Mouse (Mus musculus): Measurements from ENCODE around the gene Ston2. TPM values are rescaled to one million over a fixed set of nuclear protein-coding genes. Genes with fewer than 3 reads are reported as not detected.
A peak's percentile ranks its signal among the peaks of the same experiment; 100 is the strongest.
"Not testable (repeated sequence)": the region's sequence is repeated elsewhere in the genome, so short reads cannot be mapped to it uniquely, and the experiment has no call there.

The Ston2 gene
- polyA plus RNA-seq, 1 experiment from 2014 or later = 6.8 TPM

DNA sequence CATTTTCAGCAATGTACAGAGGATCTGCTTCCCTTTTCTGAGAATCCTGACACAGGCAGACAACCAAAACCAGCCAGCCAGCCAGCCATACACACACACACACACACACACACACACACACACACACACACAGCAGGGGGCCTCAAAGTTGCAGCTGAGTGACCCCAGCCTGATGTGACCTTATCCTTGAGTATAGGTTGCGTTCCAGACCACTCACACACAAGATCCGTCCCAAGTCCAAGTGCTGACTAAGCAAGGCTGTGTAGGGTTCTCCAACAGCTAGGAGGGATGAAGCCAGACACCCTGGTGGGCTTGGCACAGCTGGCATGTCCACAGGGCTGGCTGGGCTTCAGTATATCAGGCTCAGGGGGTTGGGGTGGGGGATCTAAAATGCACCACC is 23.7 kb downstream of the Ston2 start:
- no peaks in the 10 kb centered on the region for H3K36me3 ChIP-seq
- no peaks in the 10 kb centered on the region for H3K9me3 ChIP-seq (replicated peaks)
- peaks cover 27% of the 10 kb centered on the region for H3K4me1 ChIP-seq
- no peak overlapping the region for H3K27ac ChIP-seq (replicated peaks)
- no peaks in the 10 kb centered on the region for H3K27me3 ChIP-seq (replicated peaks)
- ATAC-seq (ENCODE audit: low FRiP score) = no peak
- H3K4me2 ChIP-seq = no peak overlapping the region
- 44% methylated on average over 2 of the region's 2 CpGs for WGBS
- no peak overlapping the region for H3K4me3 ChIP-seq (replicated peaks)
- no peak overlapping the region for H3K9ac ChIP-seq (replicated peaks)

DNA sequence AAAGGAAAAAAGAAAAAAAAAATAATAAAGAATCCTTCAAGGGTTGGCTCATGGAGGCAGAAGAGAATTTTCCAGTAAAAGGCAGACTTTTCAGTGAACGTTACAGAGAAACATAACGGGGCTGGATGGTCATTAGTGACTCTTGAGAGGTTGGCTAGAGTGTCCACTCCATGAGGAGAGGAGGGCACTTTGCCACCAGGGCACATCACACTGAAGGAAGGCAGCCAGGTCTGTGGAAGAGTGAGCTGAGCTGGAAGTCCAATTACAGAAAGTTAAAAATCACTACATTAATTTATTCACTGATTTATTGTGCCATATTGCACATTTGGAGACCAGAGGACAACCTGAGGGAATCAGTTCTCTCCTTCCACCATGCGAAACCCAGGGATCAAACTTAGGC is 28.4 kb downstream of the Ston2 start:
- Histone ChIP-seq H3K27me3 (replicated peaks) (no peaks in the 10 kb centered on the region), H3K27ac (replicated peaks) (no peak overlapping the region), H3K9ac (replicated peaks) (no peak overlapping the region), H3K4me3 (replicated peaks) (no peak overlapping the region), H3K9me3 (replicated peaks) (no peaks in the 10 kb centered on the region), H3K4me2 (no peak overlapping the region), H3K36me3 (no peaks in the 10 kb centered on the region), H3K4me1 (peaks cover 10% of the 10 kb centered on the region)
- 87% methylated on average over 3 of the region's 3 CpGs for WGBS
- no peak for ATAC-seq (ENCODE audit: low FRiP score)

DNA sequence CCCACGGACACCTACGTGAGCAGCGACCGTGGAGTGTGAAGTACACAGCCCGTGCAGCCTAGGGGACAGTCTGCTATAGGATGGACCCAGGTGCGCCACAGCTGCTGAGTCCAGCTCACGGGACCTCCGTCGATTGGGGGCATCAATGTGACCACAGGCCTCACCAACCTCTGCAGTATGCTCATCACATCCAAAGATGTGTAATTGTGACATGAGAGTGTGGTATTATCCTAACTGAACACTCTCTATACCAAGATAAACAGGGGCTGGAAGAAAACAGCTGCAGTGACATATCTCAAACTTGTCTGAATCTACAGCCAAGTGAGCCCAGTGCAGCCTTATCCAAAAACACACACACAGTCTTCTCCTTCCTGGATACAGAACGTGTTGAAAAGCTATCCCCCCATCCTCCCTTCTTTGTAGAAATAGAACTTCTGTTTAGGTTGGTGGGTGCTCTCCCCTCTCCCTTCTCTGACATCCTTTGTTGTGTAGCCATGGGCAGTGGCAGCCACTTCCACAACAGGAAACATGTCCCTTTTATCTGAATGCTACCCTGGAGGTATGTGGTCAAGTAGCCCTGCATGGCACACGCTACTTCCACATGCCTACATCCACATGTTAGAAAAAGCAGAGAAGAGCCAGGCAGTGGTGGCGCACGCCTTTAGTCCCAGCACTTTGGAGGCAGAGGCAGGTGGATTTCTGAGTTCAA is 30.2 kb downstream of the Ston2 start:
- Histone ChIP-seq H3K4me1 (no peaks in the 10 kb centered on the region), H3K4me2 (no peak overlapping the region), H3K4me3 (replicated peaks) (no peak overlapping the region), H3K36me3 (no peaks in the 10 kb centered on the region), H3K9me3 (replicated peaks) (no peaks in the 10 kb centered on the region), H3K27ac (replicated peaks) (no peak overlapping the region), H3K9ac (replicated peaks) (no peak overlapping the region), H3K27me3 (replicated peaks) (no peaks in the 10 kb centered on the region)
- 82% methylated on average over 13 of the region's 13 CpGs for WGBS
- no peak for ATAC-seq (ENCODE audit: low FRiP score)

DNA sequence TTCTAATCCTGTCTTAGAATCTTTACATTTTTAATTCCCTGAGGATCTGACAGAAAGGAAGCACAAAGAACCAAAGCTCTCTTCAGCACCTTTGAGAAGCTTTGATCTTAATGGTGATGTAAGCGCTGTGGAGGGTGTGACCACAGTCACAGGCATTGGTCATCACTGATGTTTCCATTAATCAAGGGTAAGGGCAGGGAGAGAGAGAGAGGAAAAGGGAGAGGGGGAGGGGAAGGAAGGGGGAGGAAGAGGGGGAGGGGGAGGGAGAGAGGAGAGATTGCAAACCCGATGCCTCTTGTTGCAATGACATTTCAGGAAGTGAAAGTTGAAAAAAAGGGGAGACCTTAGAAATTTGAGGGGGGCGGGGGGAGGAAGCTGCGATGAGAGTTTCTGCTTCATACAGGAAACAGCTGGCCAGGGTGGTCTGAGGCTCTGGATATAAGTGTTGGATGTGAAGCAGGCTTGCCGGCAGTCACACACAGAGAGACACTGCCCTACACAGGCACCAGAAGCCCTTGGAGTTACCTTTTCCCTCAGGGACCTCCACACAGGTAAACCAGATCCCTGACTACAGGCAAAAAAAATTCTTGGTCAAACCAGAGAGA is 31.5 kb downstream of the Ston2 start:
- Histone ChIP-seq H3K4me3 (replicated peaks) (no peak overlapping the region), H3K9ac (replicated peaks) (no peak overlapping the region), H3K36me3 (no peaks in the 10 kb centered on the region), H3K27me3 (replicated peaks) (no peaks in the 10 kb centered on the region), H3K4me1 (no peaks in the 10 kb centered on the region), H3K9me3 (replicated peaks) (no peaks in the 10 kb centered on the region), H3K27ac (replicated peaks) (no peak overlapping the region), H3K4me2 (no peak overlapping the region)
- no peak for ATAC-seq (ENCODE audit: low FRiP score)
- WGBS = 60% methylated on average over 5 of the region's 5 CpGs

DNA sequence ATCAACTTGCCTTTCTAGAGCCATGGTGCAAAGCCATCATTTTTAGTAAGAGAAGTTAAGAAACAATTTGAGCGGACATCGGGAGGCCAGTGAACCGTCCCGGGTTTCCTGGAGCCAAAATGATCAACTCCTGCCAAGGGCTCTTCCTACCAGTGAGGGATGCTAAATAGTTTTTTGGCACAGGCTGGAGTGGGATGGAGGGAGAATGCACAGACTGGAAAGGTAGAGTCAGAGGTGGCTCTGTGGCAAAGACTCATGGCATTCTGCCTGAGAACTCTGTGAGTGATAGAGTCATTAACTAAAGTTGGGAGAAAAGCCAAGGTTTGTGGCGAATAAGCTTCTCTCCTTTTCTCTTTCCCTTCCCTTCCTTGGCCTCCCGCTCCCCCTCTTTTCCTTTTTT is 33.6 kb downstream of the Ston2 start:
- no peak overlapping the region for H3K4me3 ChIP-seq (replicated peaks)
- H3K4me2 ChIP-seq = no peak overlapping the region
- no peak overlapping the region for H3K9ac ChIP-seq (replicated peaks)
- WGBS = 75% methylated on average over 6 of the region's 6 CpGs
- H3K27me3 ChIP-seq (replicated peaks) = no peaks in the 10 kb centered on the region
- no peaks in the 10 kb centered on the region for H3K9me3 ChIP-seq (replicated peaks)
- ATAC-seq (ENCODE audit: low FRiP score) = peak; percentile 61; the same call in 1 of the 2 replicates
- no peaks in the 10 kb centered on the region for H3K36me3 ChIP-seq
- no peak overlapping the region for H3K27ac ChIP-seq (replicated peaks)
- peaks cover 7% of the 10 kb centered on the region for H3K4me1 ChIP-seq

DNA sequence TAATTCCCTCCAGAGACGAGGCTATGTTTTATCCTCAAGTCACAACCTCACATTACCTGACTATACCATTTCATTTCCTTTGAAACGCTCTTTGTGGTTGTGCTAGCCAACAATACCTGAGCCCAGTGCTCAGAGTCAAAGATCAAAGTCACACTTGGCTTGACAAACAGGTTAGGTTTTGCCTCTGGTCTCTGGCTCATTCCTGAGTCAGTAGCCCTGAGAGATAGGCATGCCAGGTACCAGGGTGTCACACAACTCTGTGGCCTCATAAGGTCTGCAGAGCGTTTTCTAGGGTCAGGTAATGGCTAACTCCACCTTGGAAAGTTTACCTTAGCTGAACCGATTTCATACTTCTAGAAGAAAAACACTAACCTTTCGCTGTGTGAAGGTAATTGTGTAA is 35.5 kb downstream of the Ston2 start:
- H3K4me2 ChIP-seq = no peak overlapping the region
- no peaks in the 10 kb centered on the region for H3K9me3 ChIP-seq (replicated peaks)
- no peak overlapping the region for H3K4me3 ChIP-seq (replicated peaks)
- no peaks in the 10 kb centered on the region for H3K27me3 ChIP-seq (replicated peaks)
- no peaks in the 10 kb centered on the region for H3K36me3 ChIP-seq
- H3K9ac ChIP-seq (replicated peaks) = no peak overlapping the region
- no peak overlapping the region for H3K27ac ChIP-seq (replicated peaks)
- H3K4me1 ChIP-seq = peaks cover 26% of the 10 kb centered on the region
- no peak for ATAC-seq (ENCODE audit: low FRiP score)
- WGBS = 91% methylated on average over 5 of the region's 5 CpGs

DNA sequence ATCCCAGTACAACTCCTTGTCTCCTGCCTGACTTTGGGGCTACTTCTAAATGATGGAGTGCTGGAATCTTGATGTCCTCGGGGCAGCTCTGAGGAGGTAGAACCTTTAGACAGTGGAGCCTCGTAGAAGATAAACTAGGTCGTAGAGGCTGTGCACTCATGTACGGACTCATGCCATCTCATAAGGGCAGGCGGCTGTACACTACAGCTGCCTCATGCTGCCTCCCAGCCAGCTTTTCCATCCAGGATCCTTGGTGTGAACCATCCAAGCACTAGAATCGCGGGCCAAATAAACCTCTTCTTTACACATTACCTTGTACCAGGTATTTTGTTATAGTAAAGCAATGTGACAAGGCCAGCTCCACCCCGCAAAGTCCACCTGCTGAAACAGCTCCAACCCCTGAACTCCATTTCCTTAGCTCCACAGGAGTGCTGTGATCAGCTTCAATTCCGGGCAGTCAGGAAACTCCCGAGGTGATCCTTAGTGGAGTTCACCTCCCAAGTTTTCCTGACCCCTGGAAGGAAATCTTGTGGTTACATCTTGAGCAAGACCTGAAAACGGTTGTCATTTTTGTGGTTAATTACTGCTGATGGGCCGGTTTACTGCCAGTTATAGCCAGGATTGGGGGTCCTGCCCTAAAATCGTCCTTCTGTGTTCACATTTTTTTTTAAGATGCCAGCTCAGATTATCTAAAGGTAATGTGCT is 36.1 kb downstream of the Ston2 start:
- Histone ChIP-seq H3K4me3 (replicated peaks) (no peak overlapping the region), H3K9me3 (replicated peaks) (no peaks in the 10 kb centered on the region), H3K4me2 (no peak overlapping the region), H3K27me3 (replicated peaks) (no peaks in the 10 kb centered on the region), H3K4me1 (peaks cover 30% of the 10 kb centered on the region), H3K36me3 (no peaks in the 10 kb centered on the region), H3K9ac (replicated peaks) (no peak overlapping the region), H3K27ac (replicated peaks) (no peak overlapping the region)
- 85% methylated on average over 13 of the region's 13 CpGs for WGBS
- ATAC-seq (ENCODE audit: low FRiP score) = no peak

DNA sequence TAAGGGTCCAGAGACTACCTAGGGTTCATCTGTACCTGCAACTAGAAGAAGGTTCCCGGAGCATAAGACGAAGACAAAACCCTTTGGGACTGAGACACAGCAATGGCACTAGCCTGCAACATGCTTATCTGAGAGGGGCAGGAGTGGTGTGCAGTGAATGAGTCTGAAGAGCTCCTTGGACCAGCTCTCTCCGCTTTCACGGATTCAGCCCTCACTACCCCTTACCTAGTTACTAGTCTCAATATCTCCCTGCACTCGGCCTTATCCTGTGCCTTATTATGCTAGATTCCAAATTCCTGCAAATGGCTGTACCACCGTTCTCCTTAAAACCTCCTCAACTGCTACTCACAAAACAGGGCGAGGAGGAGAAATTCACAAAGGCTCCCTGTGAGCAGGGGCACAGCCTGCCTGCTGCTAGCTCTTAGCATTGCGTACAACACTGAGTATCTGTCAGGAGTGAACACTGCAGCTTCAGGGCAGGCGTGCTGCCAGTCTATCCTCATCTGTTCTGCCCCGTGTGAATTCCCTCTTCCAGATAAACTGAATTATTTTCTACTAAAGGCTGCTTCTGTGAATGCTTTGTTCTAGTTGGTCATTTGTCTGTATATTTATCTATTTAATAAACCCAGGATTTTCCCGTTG is 38.5 kb downstream of the Ston2 start:
- ATAC-seq (ENCODE audit: low FRiP score) = peak; percentile 85
- Histone ChIP-seq H3K27ac (replicated peaks) (peak overlapping the region; percentile 72), H3K36me3 (no peaks in the 10 kb centered on the region), H3K4me3 (replicated peaks) (no peak overlapping the region), H3K9me3 (replicated peaks) (no peaks in the 10 kb centered on the region), H3K4me2 (peak overlapping the region; percentile 21), H3K9ac (replicated peaks) (no peak overlapping the region), H3K4me1 (peaks cover 37% of the 10 kb centered on the region), H3K27me3 (replicated peaks) (no peaks in the 10 kb centered on the region)
- WGBS = 53% methylated on average over 11 of the region's 11 CpGs

DNA sequence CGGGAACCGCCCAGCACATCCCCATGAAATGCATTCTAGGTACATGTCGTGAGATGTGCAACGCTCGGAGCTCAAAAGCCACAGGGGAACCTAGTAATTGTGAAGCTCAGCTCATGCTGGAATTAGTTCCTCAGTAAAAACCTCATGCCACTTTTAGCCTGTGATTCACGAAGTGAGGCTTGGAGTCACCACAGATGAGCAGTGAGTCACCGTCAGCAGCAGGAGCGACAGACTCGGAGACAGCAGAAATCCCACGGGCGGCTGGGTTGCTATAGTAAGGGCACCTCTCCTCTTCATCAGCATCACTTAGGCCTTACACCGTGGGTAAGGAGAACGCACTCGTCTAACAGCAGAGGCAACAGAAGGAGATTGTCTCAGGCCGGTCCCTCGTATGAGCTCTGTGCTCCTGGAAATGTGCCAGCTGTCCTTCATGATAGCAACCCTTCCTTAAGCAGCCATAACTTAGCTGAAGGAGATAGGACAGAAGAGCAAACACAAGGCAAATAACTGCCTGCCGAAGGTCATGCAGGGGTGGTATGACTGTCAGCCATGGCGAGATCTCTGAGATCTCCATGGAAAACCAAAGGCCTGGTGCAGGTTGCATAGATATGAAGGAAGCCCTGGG is 39.8 kb downstream of the Ston2 start:
- no peak overlapping the region; the same call in 1 of the 2 replicates for H3K9ac ChIP-seq (replicated peaks)
- peaks cover 43% of the 10 kb centered on the region for H3K4me1 ChIP-seq
- no peak overlapping the region; the same call in 1 of the 2 replicates for H3K27ac ChIP-seq (replicated peaks)
- H3K36me3 ChIP-seq = no peaks in the 10 kb centered on the region
- no peak overlapping the region for H3K4me2 ChIP-seq
- 54% methylated on average over 18 of the region's 18 CpGs for WGBS
- no peak overlapping the region for H3K4me3 ChIP-seq (replicated peaks)
- no peaks in the 10 kb centered on the region for H3K27me3 ChIP-seq (replicated peaks)
- H3K9me3 ChIP-seq (replicated peaks) = no peaks in the 10 kb centered on the region
- ATAC-seq (ENCODE audit: low FRiP score) = no peak

DNA sequence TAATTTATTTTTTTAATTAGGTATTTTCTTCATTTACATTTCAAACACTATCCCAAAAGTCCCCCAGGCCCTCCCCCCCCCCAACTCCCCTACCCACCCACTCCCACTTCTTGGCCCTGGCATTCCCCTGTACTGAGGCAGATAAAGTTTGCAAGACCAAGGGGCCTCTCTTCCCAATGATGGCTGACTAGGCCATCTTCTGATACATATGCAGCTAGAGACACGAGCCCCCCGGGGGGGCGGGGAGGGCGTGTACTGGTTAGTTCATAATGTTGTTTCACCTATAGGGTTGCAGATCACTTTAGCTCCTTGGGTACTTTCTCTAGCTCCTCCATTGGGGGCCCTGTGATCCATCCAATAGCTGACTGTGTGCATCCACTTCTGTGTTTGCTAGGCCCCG is 41.3 kb downstream of the Ston2 start:
- not testable (repeated sequence) for H3K27me3 ChIP-seq (replicated peaks); H3K4me2 ChIP-seq; H3K27ac ChIP-seq (replicated peaks); H3K4me3 ChIP-seq (replicated peaks); H3K9ac ChIP-seq (replicated peaks); H3K9me3 ChIP-seq (replicated peaks); ATAC-seq (ENCODE audit: low FRiP score); H3K36me3 ChIP-seq
- WGBS = 97% methylated on average over 5 of the region's 5 CpGs
- peaks cover 43% of the 10 kb centered on the region for H3K4me1 ChIP-seq

DNA sequence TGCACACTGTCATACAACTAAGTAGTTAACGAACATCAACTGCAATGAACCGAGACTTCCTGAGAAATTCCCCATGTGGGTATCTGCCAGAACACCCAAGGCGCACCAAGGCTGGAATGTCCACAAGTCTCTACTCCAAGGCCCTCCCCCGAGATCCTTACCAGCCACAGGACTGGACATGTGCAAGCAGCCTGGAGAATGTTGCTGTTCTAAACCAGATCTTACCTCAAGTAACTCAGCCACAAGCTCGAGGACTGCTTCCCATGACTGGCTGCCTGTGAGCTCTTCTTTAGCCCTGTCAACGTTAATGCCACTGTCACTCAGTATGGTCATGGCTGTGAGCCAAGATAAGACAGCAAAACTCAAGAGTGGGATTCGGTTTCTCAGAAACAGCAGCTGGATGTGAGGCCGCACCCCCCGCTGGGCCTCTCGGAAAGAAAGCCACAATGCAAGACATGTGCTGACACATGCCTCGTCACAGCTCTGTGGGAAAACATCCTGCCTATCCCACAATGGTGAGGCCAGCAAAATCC is 42.4 kb downstream of the Ston2 start:
- 58% methylated on average over 11 of the region's 11 CpGs for WGBS
- no peaks in the 10 kb centered on the region for H3K36me3 ChIP-seq
- no peaks in the 10 kb centered on the region for H3K9me3 ChIP-seq (replicated peaks)
- no peak overlapping the region for H3K4me2 ChIP-seq
- ATAC-seq (ENCODE audit: low FRiP score) = no peak
- H3K9ac ChIP-seq (replicated peaks) = no peak overlapping the region
- no peak overlapping the region for H3K4me3 ChIP-seq (replicated peaks)
- no peaks in the 10 kb centered on the region for H3K27me3 ChIP-seq (replicated peaks)
- no peak overlapping the region for H3K27ac ChIP-seq (replicated peaks)
- H3K4me1 ChIP-seq = peaks cover 43% of the 10 kb centered on the region

Measured in neural tube, embryonic 15.5 days (tissue).